ENCODE assay signal across 14 mouse cellular contexts in genomic region chr4:106794247-106794646, GRCm38 (mm10). TPM values are rescaled to one million over a fixed set of nuclear protein-coding genes. Genes with fewer than 3 reads are reported as not detected.
DNase-seq lines count a peak whose midpoint lies in the region; ATAC-seq lines count a peak whose summit lies in the region.
"Had no signal": no experiment of that assay in that cellular context is flagged by ENCODE, and none has a peak within 500 bp of the region (broad histone marks: within the 10 kb centered on the region; RNA-seq: fewer than 3 reads in every experiment).

No protein-coding gene starts in this region.

- H3K4me2 ChIP-seq in neural tube, embryonic 11.5 days (ENCODE audit: low read depth): no peak overlapping the region
- no peak overlapping the region for H3K4me2 ChIP-seq in neural tube, embryonic 15.5 days
- H3K4me2 ChIP-seq in hindbrain, embryonic 11.5 days (replicated peaks; ENCODE audit: low read depth, low read length): no peak overlapping the region
- H3K4me2 ChIP-seq: hindbrain, embryonic 15.5 days; midbrain, embryonic 11.5 days had no signal

- no peak overlapping the region for H3K4me3 ChIP-seq in neural tube, embryonic 11.5 days (ENCODE audit: low read depth, low read length)
- no peak overlapping the region for H3K4me3 ChIP-seq in neural tube, embryonic 15.5 days (replicated peaks)
- no peak overlapping the region for H3K4me3 ChIP-seq in hindbrain, embryonic 11.5 days (ENCODE audit: low read depth, low read length)
- H3K4me3 ChIP-seq: hindbrain, embryonic 15.5 days; left cerebral cortex, adult 2 months had no signal

- H3K27ac ChIP-seq in neural tube, embryonic 11.5 days (ENCODE audit: low read depth, low read length): no peak overlapping the region
- H3K27ac ChIP-seq in neural tube, embryonic 15.5 days (replicated peaks): no peak overlapping the region
- H3K27ac ChIP-seq in hindbrain, embryonic 11.5 days (ENCODE audit: low read depth, low read length): no peak overlapping the region
- H3K27ac ChIP-seq: hindbrain, embryonic 15.5 days; left cerebral cortex, adult 2 months had no signal

- ATAC-seq in neural tube, embryonic 11.5 days (ENCODE audit: insufficient read depth, low FRiP score, low TSS enrichment): no peak
- ATAC-seq in neural tube, embryonic 15.5 days (ENCODE audit: low FRiP score): no peak
- peak; percentile 85 for ATAC-seq in common myeloid progenitor, adult 5-6 weeks (replicated peaks; ENCODE audit: low read depth, poor library complexity, severe bottlenecking)
- ATAC-seq in megakaryocyte, adult 5-6 weeks (ENCODE audit: poor library complexity, severe bottlenecking): peak; percentile 86
- no peak for ATAC-seq in hindbrain, embryonic 11.5 days (ENCODE audit: low FRiP score)

- H3K27me3 ChIP-seq in neural tube, embryonic 11.5 days (ENCODE audit: control insufficient read depth, insufficient read depth, low read length): no peaks in the 10 kb centered on the region
- no peaks in the 10 kb centered on the region for H3K27me3 ChIP-seq in neural tube, embryonic 15.5 days (replicated peaks)
- H3K27me3 ChIP-seq in hindbrain, embryonic 11.5 days (ENCODE audit: control insufficient read depth, insufficient read depth, low read length): no peaks in the 10 kb centered on the region
- H3K27me3 ChIP-seq: hindbrain, embryonic 15.5 days had no signal

- peak; percentile 1 for DNase-seq in neural tube, embryonic 11.5 days (ENCODE audit: low spot score)
- DNase-seq in thymus, postnatal 36 days: peak; percentile 26 to 33
- no peak for DNase-seq in layer of hippocampus, postnatal 10 days (ENCODE audit: low spot score in 2 of 2)
- no peak for DNase-seq in kidney, adult 9 months
- no peak for DNase-seq in hindbrain, embryonic 11.5 days (ENCODE audit: low spot score)
- DNase-seq: cerebellum, postnatal 14 days; kidney, postnatal 10 days; lung, adult 2 months had no signal

- 91% methylated on average over 7 of the region's 7 CpGs for WGBS in neural tube, embryonic 11.5 days
- 91% methylated on average over 7 of the region's 7 CpGs for WGBS in neural tube, embryonic 15.5 days
- 91% methylated on average over 7 of the region's 7 CpGs for WGBS in hindbrain, embryonic 11.5 days

- H3K36me3 ChIP-seq in neural tube, embryonic 11.5 days (ENCODE audit: control insufficient read depth, insufficient read depth, low read length): no peaks in the 10 kb centered on the region
- no peaks in the 10 kb centered on the region for H3K36me3 ChIP-seq in neural tube, embryonic 15.5 days
- H3K36me3 ChIP-seq in hindbrain, embryonic 11.5 days (ENCODE audit: control insufficient read depth, insufficient read depth, low read length): no peaks in the 10 kb centered on the region
- H3K36me3 ChIP-seq: hindbrain, embryonic 15.5 days had no signal

- no peaks in the 10 kb centered on the region for H3K4me1 ChIP-seq in neural tube, embryonic 11.5 days (ENCODE audit: control insufficient read depth, insufficient read depth, low read length)
- H3K4me1 ChIP-seq in neural tube, embryonic 15.5 days: peaks cover 16% of the 10 kb centered on the region
- H3K4me1 ChIP-seq in hindbrain, embryonic 11.5 days (replicated peaks; ENCODE audit: control insufficient read depth, insufficient read depth, low read length): no peaks in the 10 kb centered on the region

- H3K9ac ChIP-seq in neural tube, embryonic 11.5 days (ENCODE audit: low read length): no peak overlapping the region
- H3K9ac ChIP-seq in neural tube, embryonic 15.5 days (replicated peaks): no peak overlapping the region
- no peak overlapping the region for H3K9ac ChIP-seq in hindbrain, embryonic 11.5 days (ENCODE audit: low read depth, low read length)
- H3K9ac ChIP-seq: hindbrain, embryonic 15.5 days had no signal

- no peaks in the 10 kb centered on the region for H3K9me3 ChIP-seq in neural tube, embryonic 11.5 days (ENCODE audit: control insufficient read depth, low read length)
- no peaks in the 10 kb centered on the region for H3K9me3 ChIP-seq in neural tube, embryonic 15.5 days (replicated peaks)
- no peaks in the 10 kb centered on the region for H3K9me3 ChIP-seq in hindbrain, embryonic 11.5 days (ENCODE audit: control insufficient read depth, low read length)
- H3K9me3 ChIP-seq: hindbrain, embryonic 15.5 days had no signal

RNA-seq across cellular contexts. Expression of gene Acot11, which starts 10.6 kb away (rescaled TPM):
- 1.4 and 1.8 TPM in 2 replicates for polyA plus RNA-seq in neural tube, embryonic 11.5 days (2014; fragmentation: Nextera tagmentation; extraction: Ambion mirVana)
- 2.4 and 3.1 TPM in 2 replicates for polyA plus RNA-seq in neural tube, embryonic 15.5 days (2015; fragmentation: Nextera tagmentation; extraction: Ambion mirVana)
- 2.0 and 3.4 TPM in 2 replicates for total RNA-seq in common myeloid progenitor, adult 5-6 weeks (2017)
- total RNA-seq in megakaryocyte, adult 5-6 weeks (2015): 10.6 and 11.9 TPM in 2 replicates
- total RNA-seq in megakaryocyte, adult 5-6 weeks (2017): 9.6 and 10.9 TPM in 2 replicates
- total RNA-seq in layer of hippocampus, postnatal 10 days (2021): 10 to 100 TPM; 19.4 to 21.1 TPM
- polyA plus RNA-seq in hindbrain, embryonic 11.5 days (2014; fragmentation: Nextera tagmentation; extraction: Ambion mirVana): 1.4 and 1.7 TPM in 2 replicates

Comparison
In these comparisons a context has a peak if more than half of its experiments do, and no peak if none do; other contexts are left out.
1. ATAC-seq: peak in common myeloid progenitor, adult 5-6 weeks (single experiment) and megakaryocyte, adult 5-6 weeks (single experiment); none in neural tube, embryonic 11.5 days (single experiment), neural tube, embryonic 15.5 days (single experiment) and hindbrain, embryonic 11.5 days (single experiment).
2. DNase-seq: peak in neural tube, embryonic 11.5 days (single experiment) and thymus, postnatal 36 days (2 of 2); none in layer of hippocampus, postnatal 10 days (0 of 2), kidney, adult 9 months (single experiment) and hindbrain, embryonic 11.5 days (single experiment).